Mouse (Mus musculus) adrenal gland, postnatal 14 days (tissue): ENCODE measurements around the gene Cstf1. TPM values are rescaled to one million over a fixed set of nuclear protein-coding genes. Genes with fewer than 3 reads are reported as not detected.

Source experiments
- DNase-seq: peaks from one replicate; pipeline ENCODE4 v3.0.0; 2021; ENCODE audit warnings: mixed read lengths
- total RNA-seq: library from RNA; stranded (reverse); gene quantifications from 2 replicates; pipeline ENCODE4 v1.2.3, GENCODE M21; 2021

The Cstf1 gene
- total RNA-seq, 1 experiment from 2014 or later, result 36.1 TPM

DNA sequence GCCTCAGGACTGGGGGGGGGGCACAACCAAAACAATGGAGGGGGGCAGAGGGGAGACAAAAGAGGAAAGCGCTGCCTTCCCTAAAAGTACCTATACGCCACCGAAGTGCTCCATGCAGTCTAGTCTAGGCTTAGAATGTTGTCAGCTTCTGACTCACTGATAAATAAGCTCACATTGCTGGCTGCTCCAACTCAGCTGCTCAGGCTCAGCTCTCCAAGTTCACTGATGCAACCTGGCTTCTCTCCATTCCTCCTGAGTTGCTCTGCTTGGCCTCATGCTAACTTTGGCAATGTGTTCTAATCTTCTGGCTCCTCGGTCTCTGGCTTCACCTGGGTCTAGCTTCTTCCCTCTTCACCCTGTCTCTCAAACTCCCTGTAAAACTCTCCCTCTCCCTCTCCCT lies 6.1 kb downstream of the Cstf1 start:
- peak; percentile 31 for DNase-seq

DNA sequence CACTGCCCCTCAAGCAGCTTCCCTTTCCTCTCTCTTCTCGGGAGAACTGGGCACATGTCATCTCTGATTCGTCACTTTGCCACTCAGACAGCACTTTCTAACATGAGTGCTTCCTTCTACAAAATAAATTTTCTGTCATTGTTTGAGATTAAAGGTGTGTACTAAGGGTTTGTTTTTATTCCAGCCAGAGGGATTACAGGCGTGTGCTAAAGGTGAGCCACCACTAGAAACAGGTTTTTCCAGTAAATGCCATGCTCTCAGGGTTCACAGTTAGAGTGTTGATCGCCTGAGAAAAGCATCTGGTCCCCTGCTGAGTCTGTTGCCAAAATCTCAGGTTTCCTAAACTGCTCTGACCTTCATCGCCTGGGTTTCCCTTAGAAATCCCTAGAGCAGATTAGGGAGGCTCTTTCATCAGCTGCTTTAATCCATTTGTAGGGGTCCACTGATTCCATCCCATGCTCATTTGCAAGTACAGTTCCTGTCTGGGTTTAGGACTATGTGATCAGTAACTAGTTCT lies 6.6 kb downstream of the Cstf1 start:
- DNase-seq, result no peak

GRCm38 (mm10) chr2:172378332-172378731 lies 7.9 kb downstream of the Cstf1 start:
- DNase-seq, result peak; percentile 66

GRCm38 (mm10) chr2:172380513-172380912 lies 10.0 kb downstream of the Cstf1 start:
- peak; percentile 27 for DNase-seq

DNA sequence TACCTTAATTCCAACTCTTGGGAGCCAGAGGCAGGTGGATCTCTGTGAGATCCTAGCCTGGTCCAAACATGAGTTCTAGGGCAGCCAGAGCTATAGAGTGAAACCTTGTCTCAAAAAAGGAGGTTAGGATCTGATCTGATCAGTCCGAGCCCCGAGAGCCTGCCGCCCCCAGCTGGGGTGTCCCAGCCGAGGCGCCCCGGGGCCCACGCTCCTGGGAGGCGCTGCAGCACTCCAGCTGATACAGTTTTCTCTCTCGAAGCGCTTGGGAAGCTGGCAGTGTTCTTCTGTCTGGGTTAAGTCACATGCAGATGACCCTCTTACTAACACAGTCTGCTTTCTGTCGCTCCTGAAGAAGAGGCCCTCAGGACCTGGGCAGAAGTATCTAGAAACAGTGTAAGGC lies 10.9 kb downstream of the Cstf1 start:
- DNase-seq, result no peak

DNA sequence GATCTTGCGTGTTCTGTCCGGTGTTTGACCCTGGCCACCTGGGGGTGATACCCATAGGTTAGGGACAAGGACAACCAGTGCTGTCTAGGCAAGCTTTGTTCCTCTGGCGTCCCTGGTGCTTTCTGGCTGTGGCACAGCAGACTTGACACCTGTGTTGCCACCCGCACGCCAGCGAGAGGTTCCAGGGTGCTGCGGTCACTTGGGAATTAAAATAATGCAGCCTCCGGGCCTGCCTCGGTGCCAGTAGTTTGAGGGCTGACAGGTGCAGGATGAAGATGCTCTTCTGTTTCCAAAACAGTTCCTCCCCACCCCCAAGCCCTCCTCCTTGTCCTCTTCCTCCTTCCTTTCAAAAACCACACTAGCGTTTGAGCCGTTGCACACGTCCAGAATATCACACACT lies 11.4 kb downstream of the Cstf1 start:
- DNase-seq, result no peak

DNA sequence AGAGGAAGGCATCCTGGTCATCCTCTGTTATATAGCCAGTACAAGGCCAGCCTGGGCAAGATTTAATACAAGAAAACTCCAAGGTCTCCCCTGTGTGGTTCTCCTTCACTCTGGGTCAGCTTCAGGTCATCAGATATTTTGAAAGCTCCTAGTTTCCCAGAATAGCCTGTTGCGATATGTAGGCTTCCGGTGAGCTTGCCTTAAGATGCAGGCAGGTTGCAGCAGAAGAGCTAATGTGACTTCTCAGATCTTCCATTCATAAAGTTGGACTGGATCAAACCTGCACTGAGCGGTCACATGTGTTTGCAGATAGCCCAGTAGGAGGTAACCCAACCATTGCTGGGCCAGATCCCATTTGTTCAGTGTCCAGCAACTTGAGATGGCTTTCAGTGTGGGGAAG lies 14.2 kb downstream of the Cstf1 start:
- no peak for DNase-seq

GRCm38 (mm10) chr2:172390341-172390740 lies 19.9 kb downstream of the Cstf1 start:
- no peak for DNase-seq

GRCm38 (mm10) chr2:172392041-172392521 lies 21.6 kb downstream of the Cstf1 start:
- no peak for DNase-seq

- DNase-seq, result peak; percentile 22
Observed at GRCm38 (mm10) chr2:172393391-172394051, 23.0 kb downstream of the Cstf1 start, which contains the start of gene Cass4. TSS of gene Cass4 (plus strand) at chr2:172393794.

DNA sequence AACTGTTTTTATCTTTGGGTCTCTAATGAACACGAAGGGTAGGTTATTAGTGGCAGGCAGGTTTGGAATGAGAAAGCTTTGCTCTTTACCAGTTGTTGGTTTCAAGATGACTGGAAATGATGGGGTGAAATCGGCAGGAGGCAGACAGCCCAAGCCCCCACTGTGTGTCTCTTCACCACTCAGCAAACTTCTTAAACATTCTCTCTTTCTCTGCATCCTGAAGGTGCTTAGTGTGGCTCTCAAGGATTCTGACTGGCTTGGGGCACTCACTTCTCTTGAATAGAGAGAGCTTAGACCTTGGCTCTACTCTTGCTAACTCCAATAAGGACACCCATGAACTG lies 23.5 kb downstream of the Cstf1 start:
- DNase-seq, result no peak

GRCm38 (mm10) chr2:172394671-172395070 lies 24.2 kb downstream of the Cstf1 start:
- DNase-seq, result no peak

- no peak for DNase-seq
Observed at GRCm38 (mm10) chr2:172395961-172396360, 25.5 kb downstream of the Cstf1 start.

DNA sequence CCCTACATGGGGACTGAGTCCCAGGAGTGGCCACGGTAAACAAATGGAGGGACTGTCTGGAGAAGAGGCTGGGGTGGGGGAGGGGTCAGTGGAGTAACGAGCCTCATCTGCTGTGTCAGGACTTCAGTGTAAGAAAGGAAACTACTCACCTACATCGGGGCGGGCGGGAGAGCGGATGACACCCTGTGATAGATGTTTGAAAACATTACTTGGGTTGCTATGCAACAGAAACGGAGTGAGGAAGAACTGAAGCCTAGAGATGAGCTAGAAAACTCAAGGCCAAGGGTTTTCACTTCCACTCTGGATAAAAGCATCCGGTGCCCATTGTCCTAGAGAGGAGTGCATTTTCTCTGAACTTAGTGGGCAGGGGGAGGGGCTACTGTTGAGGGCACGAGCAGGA lies 29.4 kb downstream of the Cstf1 start:
- peak; percentile 15 for DNase-seq

DNA sequence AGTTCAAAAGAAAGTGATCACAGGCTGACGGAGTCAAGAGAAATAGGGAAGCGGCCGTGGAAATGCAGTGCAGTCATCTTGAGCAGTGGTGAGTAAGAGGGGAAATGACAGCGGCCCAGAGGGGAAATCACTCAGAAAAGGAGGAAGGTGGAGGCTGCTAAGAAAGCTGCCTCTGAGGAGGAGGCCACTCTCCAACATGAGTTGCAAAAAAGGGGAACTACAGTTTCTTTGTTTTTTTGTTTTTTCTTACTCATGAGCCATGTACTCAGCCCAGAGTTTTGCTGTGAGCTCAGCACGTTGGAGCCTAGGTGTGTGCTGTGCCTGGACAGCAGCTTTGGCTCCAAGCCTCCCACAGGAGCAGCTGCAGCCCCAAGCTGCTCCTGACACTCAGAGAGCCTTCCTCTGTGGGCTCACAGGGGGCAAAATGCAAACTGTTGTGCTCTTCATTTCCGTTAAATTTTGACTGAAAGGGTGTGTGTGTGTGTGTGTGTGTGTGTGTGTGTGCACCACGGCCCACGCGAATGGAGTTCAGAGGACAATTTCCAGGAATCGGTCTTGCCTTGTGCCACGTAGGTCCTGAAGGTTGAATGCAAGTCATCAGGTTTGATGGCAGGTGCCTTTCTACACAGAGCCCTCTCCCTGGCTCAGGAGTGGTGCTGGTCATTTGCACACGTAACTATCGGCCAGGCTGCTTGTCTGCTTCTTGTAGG lies 30.8 kb downstream of the Cstf1 start:
- no peak for DNase-seq

- DNase-seq, result no peak
Observed at GRCm38 (mm10) chr2:172404239-172404638, 33.8 kb downstream of the Cstf1 start.

DNA sequence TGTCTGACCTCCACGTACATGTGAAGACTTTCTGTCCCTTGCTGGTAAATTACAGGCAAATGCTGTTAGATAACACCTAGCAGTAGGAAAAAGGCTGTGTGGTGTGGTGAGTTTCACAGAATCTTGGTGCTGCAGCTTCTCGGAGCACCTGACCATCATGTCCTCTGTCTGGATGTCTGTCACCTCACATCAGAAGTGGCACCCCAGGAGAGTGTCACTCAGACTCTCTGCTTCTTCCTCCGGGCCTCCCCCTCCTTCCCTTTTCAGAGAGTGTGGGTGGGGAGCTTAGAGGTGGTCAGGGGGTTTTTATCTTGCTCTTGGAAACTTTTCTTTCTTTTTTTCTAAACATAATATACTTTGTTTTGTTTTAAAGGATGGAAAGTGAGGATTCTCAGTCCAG lies 34.5 kb downstream of the Cstf1 start:
- DNase-seq, result no peak

- DNase-seq, result no peak
Observed at GRCm38 (mm10) chr2:172406173-172406572, 35.7 kb downstream of the Cstf1 start.

DNA sequence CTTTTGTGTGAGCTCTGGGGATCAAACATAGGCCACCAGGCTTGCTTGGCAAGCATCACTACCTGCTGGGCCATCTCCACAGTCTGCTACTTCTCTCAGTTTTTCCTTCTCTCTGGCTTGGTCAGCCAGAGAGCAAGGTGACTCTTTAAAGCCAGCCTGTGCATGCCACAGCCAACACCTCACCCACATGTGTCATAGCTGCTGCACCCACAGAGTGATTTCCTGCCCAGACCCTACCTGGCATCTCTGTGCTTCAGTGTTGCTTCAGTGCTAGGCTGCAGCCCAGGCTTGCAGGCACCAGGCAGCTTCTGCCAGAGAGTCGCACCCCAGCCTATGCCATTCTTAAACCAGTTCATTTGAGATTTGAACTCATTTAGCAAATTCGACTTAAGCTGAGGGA lies 37.0 kb downstream of the Cstf1 start:
- DNase-seq, result no peak

GRCm38 (mm10) chr2:172410686-172411085 lies 40.2 kb downstream of the Cstf1 start:
- no peak for DNase-seq

- DNase-seq, result peak; percentile 8
Observed at GRCm38 (mm10) chr2:172411091-172411490, 40.6 kb downstream of the Cstf1 start.

DNA sequence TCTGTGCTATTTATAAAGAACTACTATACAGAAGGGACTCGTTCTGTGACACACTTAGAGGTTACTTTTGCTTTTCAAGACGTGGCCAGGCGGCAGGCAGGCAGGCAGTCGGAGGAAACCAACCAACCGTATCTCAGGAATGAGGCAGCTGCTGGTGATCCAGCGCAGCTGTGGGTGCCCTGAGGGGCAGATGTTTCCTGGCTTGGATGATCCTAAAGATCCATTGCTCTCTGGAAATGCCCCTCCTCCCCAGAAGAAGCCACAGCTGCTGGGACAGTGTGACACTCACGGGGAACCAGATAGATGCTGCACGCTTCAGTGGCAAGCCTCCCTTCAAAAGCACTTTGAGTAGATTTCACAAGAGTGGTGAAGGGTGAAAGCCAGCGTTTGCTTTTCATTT lies 42.0 kb downstream of the Cstf1 start:
- DNase-seq, result no peak

- no peak for DNase-seq
Observed at GRCm38 (mm10) chr2:172413273-172413672, 42.8 kb downstream of the Cstf1 start.

- no peak for DNase-seq
Observed at GRCm38 (mm10) chr2:172413894-172414293, 43.4 kb downstream of the Cstf1 start.
